Mouse (Mus musculus) midbrain, embryonic 13.5 days (tissue): Measurements from ENCODE around the gene Arl16. TPM values are rescaled to one million over a fixed set of nuclear protein-coding genes. Genes with fewer than 3 reads are reported as not detected.
A peak's percentile ranks its signal among the peaks of the same experiment; 100 is the strongest.

ENCODE experiments used
- ATAC-seq: fragments of 200-750 bp; cut with Nextera tagmentation; 2 replicates; pipeline ENCODE4 v1.8.0; 2017; ENCODE audit warnings: mild to moderate bottlenecking, moderate TSS enrichment, moderate library complexity
- H3K27ac ChIP-seq: fragments of 300-500 bp; sonication (generic); 2 replicates; pipeline ENCODE4 v1.5.1; 2015; ENCODE audit warnings: inconsistent platforms, mild to moderate bottlenecking, moderate library complexity
- H3K27me3 ChIP-seq: fragments of 300-500 bp; sonication (generic); 2 replicates; pipeline ENCODE4 v1.6.1; 2015; ENCODE audit warnings: mild to moderate bottlenecking, inconsistent platforms
- H3K36me3 ChIP-seq: fragments of 300-500 bp; sonication (generic); 2 replicates; pipeline ENCODE4 v1.6.1; 2015; ENCODE audit warnings: mild to moderate bottlenecking, inconsistent platforms
- H3K4me1 ChIP-seq: fragments of 300-500 bp; sonication (generic); replicated peaks from 2 replicates; pipeline ENCODE4 v1.6.1; 2015; ENCODE audit warnings: inconsistent platforms
- H3K4me2 ChIP-seq: fragments of 300-500 bp; sonication (generic); replicated peaks from 2 replicates; pipeline ENCODE4 v1.6.1; 2015; ENCODE audit warnings: moderate library complexity, mild to moderate bottlenecking, inconsistent platforms
- H3K4me3 ChIP-seq: fragments of 300-500 bp; sonication (generic); replicated peaks from 2 replicates; pipeline ENCODE4 v1.5.1; 2015; ENCODE audit warnings: mild to moderate bottlenecking, inconsistent platforms
- H3K9ac ChIP-seq: fragments of 300-500 bp; sonication (generic); replicated peaks from 2 replicates; pipeline ENCODE4 v1.6.1; 2015; ENCODE audit warnings: mild to moderate bottlenecking, inconsistent platforms
- H3K9me3 ChIP-seq: fragments of 300-500 bp; sonication (generic); 2 replicates; pipeline ENCODE4 v1.6.1; 2016; ENCODE audit warnings: mild to moderate bottlenecking, inconsistent platforms
- WGBS: fragments of 180-500 bp; shearing (Covaris S2); methylation state at CpG from one replicate; pipeline ENCODE4 v1.1.7; 2015; 5-methylcytosine and 5-hydroxymethylcytosine counted together
- polyA plus RNA-seq: library from polyadenylated mRNA; unstranded; fragments of >200 nt; fragmentation: Nextera tagmentation; extraction: Ambion mirVana; gene quantifications from 2 replicates; pipeline ENCODE4 v1.2.1, GENCODE M21; 2015

Arl16 gene
- polyA plus RNA-seq, 1 experiment from 2014 or later: 64.7 TPM

GRCm38 (mm10) chr11:120490291-120491046, 23.1 kb upstream of the Arl16 start:
- no peak for ATAC-seq
- Histone ChIP-seq H3K9ac (peak overlapping the region; percentile 86; the same call in 1 of the 2 replicates), H3K4me1 (peaks cover 45% of the 10 kb centered on the region), H3K36me3 (peaks cover 44% of the 10 kb centered on the region), H3K4me2 (peak overlapping the region; percentile 98), H3K9me3 (no peaks in the 10 kb centered on the region), H3K27ac (no peak overlapping the region; the same call in 1 of the 2 replicates), H3K27me3 (no peaks in the 10 kb centered on the region), H3K4me3 (peak overlapping the region; percentile 97; the same call in 1 of the 2 replicates)
- WGBS: 39% methylated on average over 4 of the region's 4 CpGs

GRCm38 (mm10) chr11:120489054-120489761, 21.8 kb upstream of the Arl16 start:
- peak; percentile 9; the same call in 1 of the 2 replicates for ATAC-seq
- no peak overlapping the region for H3K4me3 ChIP-seq
- no peaks in the 10 kb centered on the region for H3K9me3 ChIP-seq
- H3K4me1 ChIP-seq: peaks cover 51% of the 10 kb centered on the region
- H3K27ac ChIP-seq: no peak overlapping the region
- no peak overlapping the region for H3K9ac ChIP-seq
- no peak overlapping the region for H3K4me2 ChIP-seq
- 66% methylated on average over 4 of the region's 4 CpGs for WGBS
- H3K36me3 ChIP-seq: peaks cover 31% of the 10 kb centered on the region
- H3K27me3 ChIP-seq: no peaks in the 10 kb centered on the region

- H3K36me3 ChIP-seq: peaks cover 31% of the 10 kb centered on the region
- H3K9me3 ChIP-seq: no peaks in the 10 kb centered on the region
- no peaks in the 10 kb centered on the region for H3K27me3 ChIP-seq
- WGBS: 84% methylated on average over 4 of the region's 4 CpGs
- H3K4me1 ChIP-seq: peaks cover 51% of the 10 kb centered on the region
- H3K4me3 ChIP-seq: no peak overlapping the region
- ATAC-seq: no peak
- no peak overlapping the region for H3K27ac ChIP-seq
- H3K4me2 ChIP-seq: no peak overlapping the region
- H3K9ac ChIP-seq: no peak overlapping the region
Observed at GRCm38 (mm10) chr11:120488516-120488915, 21.1 kb upstream of the Arl16 start.

- Histone ChIP-seq H3K27me3 (no peaks in the 10 kb centered on the region), H3K4me3 (peak overlapping the region; percentile 88), H3K9me3 (no peaks in the 10 kb centered on the region), H3K36me3 (peaks cover 63% of the 10 kb centered on the region), H3K4me2 (peak overlapping the region; percentile 94), H3K9ac (peak overlapping the region; percentile 90), H3K4me1 (peaks cover 26% of the 10 kb centered on the region), H3K27ac (peak overlapping the region; percentile 91; the same call in 1 of the 2 replicates)
- WGBS: 10% methylated on average over 10 of the region's 10 CpGs
- no peak for ATAC-seq
Observed at GRCm38 (mm10) chr11:120485251-120485650, 17.8 kb upstream of the Arl16 start.

- H3K4me3 ChIP-seq: peak within 1 kb of the TSS; percentile 88
- peaks cover 22% of the 10 kb centered on the region for H3K4me1 ChIP-seq
- no peaks in the 10 kb centered on the region for H3K27me3 ChIP-seq
- peaks cover 70% of the 10 kb centered on the region for H3K36me3 ChIP-seq
- peak within 1 kb of the TSS; percentile 94 for H3K4me2 ChIP-seq
- peak within 1 kb of the TSS; percentile 90 for H3K9ac ChIP-seq
- under 1% methylated on average over 60 of the region's 60 CpGs for WGBS
- ATAC-seq: peak; percentile 96
- peak within 1 kb of the TSS; percentile 91 for H3K27ac ChIP-seq
- H3K9me3 ChIP-seq: no peaks in the 10 kb centered on the region
Observed at GRCm38 (mm10) chr11:120484265-120484981, 17.0 kb upstream of the Arl16 start, which contains the start of gene Mrpl12. Mrpl12 (plus strand) TSS chr11:120484613.

GRCm38 (mm10) chr11:120483448-120483934, 16.1 kb upstream of the Arl16 start:
- Histone ChIP-seq H3K4me1 (peaks cover 21% of the 10 kb centered on the region), H3K9ac (peak overlapping the region; percentile 90), H3K9me3 (no peaks in the 10 kb centered on the region), H3K27me3 (no peaks in the 10 kb centered on the region), H3K4me2 (peak overlapping the region; percentile 94), H3K4me3 (peak overlapping the region; percentile 88), H3K36me3 (peaks cover 74% of the 10 kb centered on the region), H3K27ac (peak overlapping the region; percentile 91)
- 91% methylated on average over 7 of the region's 7 CpGs for WGBS
- peak; percentile 18; the same call in 1 of the 2 replicates for ATAC-seq

- Histone ChIP-seq H3K9ac (no peak overlapping the region), H3K27ac (no peak overlapping the region), H3K4me1 (peaks cover 12% of the 10 kb centered on the region), H3K4me2 (no peak overlapping the region), H3K4me3 (no peak overlapping the region), H3K36me3 (peaks cover 79% of the 10 kb centered on the region), H3K9me3 (no peaks in the 10 kb centered on the region), H3K27me3 (no peaks in the 10 kb centered on the region)
- 97% methylated on average over 6 of the region's 6 CpGs for WGBS
- no peak for ATAC-seq
Observed at GRCm38 (mm10) chr11:120472052-120472451, 4.6 kb upstream of the Arl16 start.

- H3K4me3 ChIP-seq: peak overlapping the region; percentile 99
- H3K9ac ChIP-seq: peak overlapping the region; percentile 91
- H3K4me1 ChIP-seq: peaks cover 26% of the 10 kb centered on the region
- H3K27me3 ChIP-seq: no peaks in the 10 kb centered on the region
- H3K9me3 ChIP-seq: no peaks in the 10 kb centered on the region
- 1% methylated on average over 33 of the region's 33 CpGs for WGBS
- H3K36me3 ChIP-seq: peaks cover 68% of the 10 kb centered on the region
- peak overlapping the region; percentile 72; the same call in 1 of the 2 replicates for H3K27ac ChIP-seq
- no peak for ATAC-seq
- H3K4me2 ChIP-seq: peak overlapping the region; percentile 84
Observed at GRCm38 (mm10) chr11:120467736-120468092, 307 bp upstream of the Arl16 start.

GRCm38 (mm10) chr11:120465521-120465920, 1.9 kb downstream of the Arl16 start:
- 91% methylated on average over 4 of the region's 4 CpGs for WGBS
- Histone ChIP-seq H3K36me3 (peaks cover 68% of the 10 kb centered on the region), H3K4me2 (peak overlapping the region; percentile 98; the same call in 1 of the 2 replicates), H3K27me3 (no peaks in the 10 kb centered on the region), H3K4me1 (peaks cover 26% of the 10 kb centered on the region), H3K27ac (no peak overlapping the region), H3K4me3 (0 out of 2 replicates have a peak overlapping the region, but pooled peaks have one; percentile 99), H3K9ac (no peak overlapping the region), H3K9me3 (no peaks in the 10 kb centered on the region)
- ATAC-seq: no peak

GRCm38 (mm10) chr11:120464365-120464764, 3.0 kb downstream of the Arl16 start:
- WGBS: 83% methylated on average over 5 of the region's 5 CpGs

GRCm38 (mm10) chr11:120463536-120463935, 3.9 kb downstream of the Arl16 start:
- H3K36me3 ChIP-seq: peaks cover 60% of the 10 kb centered on the region
- no peak for ATAC-seq
- no peaks in the 10 kb centered on the region for H3K9me3 ChIP-seq
- H3K27me3 ChIP-seq: no peaks in the 10 kb centered on the region
- no peak overlapping the region for H3K4me2 ChIP-seq
- H3K4me1 ChIP-seq: peaks cover 30% of the 10 kb centered on the region
- WGBS: 91% methylated on average over 2 of the region's 2 CpGs
- H3K27ac ChIP-seq: no peak overlapping the region
- no peak overlapping the region for H3K9ac ChIP-seq
- H3K4me3 ChIP-seq: no peak overlapping the region

More at GRCm38 (mm10) chr11:120464365-120464764, 3.0 kb downstream of the Arl16 start:
- no peak overlapping the region for H3K9ac ChIP-seq
- peaks cover 65% of the 10 kb centered on the region for H3K36me3 ChIP-seq
- H3K27me3 ChIP-seq: no peaks in the 10 kb centered on the region
- H3K4me1 ChIP-seq: peaks cover 27% of the 10 kb centered on the region
- no peaks in the 10 kb centered on the region for H3K9me3 ChIP-seq
- H3K4me2 ChIP-seq: no peak overlapping the region
- H3K4me3 ChIP-seq: no peak overlapping the region
- H3K27ac ChIP-seq: no peak overlapping the region
- no peak for ATAC-seq
